Mouse (Mus musculus) cerebellum, adult 9-10 months (tissue): Measurements from ENCODE around the gene Fcrla.

Experiments
- DNase-seq: peaks from one replicate; pipeline ENCODE4 v3.0.0; 2022

Fcrla gene

GRCm38 (mm10) chr1:170884390-170884789 lies 43.0 kb downstream of the Fcrla start:
- DNase-seq = no peak

- DNase-seq = no peak
These were observed 44.4 kb downstream of the Fcrla start for GRCm38 (mm10) chr1:170882915-170883485.

GRCm38 (mm10) chr1:170876906-170877305 lies 50.5 kb downstream of the Fcrla start:
- DNase-seq = no peak

GRCm38 (mm10) chr1:170875676-170876075 lies 51.7 kb downstream of the Fcrla start:
- DNase-seq = no peak

- DNase-seq = no peak
These were observed 55.4 kb downstream of the Fcrla start for GRCm38 (mm10) chr1:170871961-170872360.

GRCm38 (mm10) chr1:170871402-170871801 lies 56.0 kb downstream of the Fcrla start:
- DNase-seq = no peak

- DNase-seq = no peak
These were observed 58.5 kb downstream of the Fcrla start for GRCm38 (mm10) chr1:170868905-170869283.

GRCm38 (mm10) chr1:170868107-170868904 lies 59.1 kb downstream of the Fcrla start:
- peak; percentile 87 for DNase-seq

GRCm38 (mm10) chr1:170867691-170868105 lies 59.7 kb downstream of the Fcrla start, which contains the start of gene Atf6:
Gene Atf6, minus strand, starts transcription at chr1:170867771.
- DNase-seq = peak; percentile 96
